Mouse (Mus musculus) ES-Bruce4 (cell line): ENCODE data around the gene Calml4.

Experiments
- CTCF ChIP-seq: IDR thresholded peaks from one replicate; pipeline ENCODE4 v1.8.1; 2011; ENCODE audit warnings: low read depth, low read length
- EP300 ChIP-seq: IDR thresholded peaks from 2 replicates; pipeline ENCODE4 v1.6.1; 2011; ENCODE audit warnings: low read depth, low read length; ENCODE audit not compliant: insufficient read depth
- POLR2A ChIP-seq: IDR thresholded peaks from one replicate; pipeline ENCODE4 v1.8.1; 2011; ENCODE audit warnings: low read length; ENCODE audit not compliant: insufficient read depth

DNA sequence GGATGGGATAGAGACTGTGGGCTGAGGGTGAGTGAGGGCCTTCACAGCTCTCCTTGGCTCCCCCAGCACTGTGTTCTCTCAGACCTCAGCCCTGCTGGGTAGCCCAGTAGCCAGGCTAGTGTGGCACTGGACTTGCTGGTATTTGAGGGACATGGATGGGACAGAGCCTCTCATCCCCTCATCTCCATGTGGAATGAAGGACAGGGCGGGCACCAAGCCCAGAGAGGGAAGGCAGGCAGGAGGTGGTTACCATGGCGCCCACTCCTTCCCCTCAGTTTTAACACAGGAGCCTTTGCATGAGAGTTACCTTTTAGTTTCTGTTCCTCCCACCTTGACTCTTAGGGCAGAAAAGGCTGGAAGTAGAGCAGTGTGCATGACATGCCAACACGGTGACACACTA, 9.2 kb upstream of the Calml4 start:
- TF ChIP-seq CTCF (no peak), POLR2A (no peak), EP300 (no peak)
